Mouse (Mus musculus) ES-E14 (cell line): ENCODE measurements around the gene Shb.

Experiments
- HCFC1 ChIP-seq: IDR thresholded peaks from 2 replicates; pipeline ENCODE4 v1.6.1; 2012; ENCODE audit warnings: low read length, inconsistent platforms, borderline replicate concordance; ENCODE audit not compliant: insufficient read depth
- ZC3H11A ChIP-seq: IDR thresholded peaks from 2 replicates; pipeline ENCODE4 v1.6.1; 2012; ENCODE audit warnings: low read depth, mild to moderate bottlenecking, inconsistent platforms, low read length, borderline replicate concordance

DNA sequence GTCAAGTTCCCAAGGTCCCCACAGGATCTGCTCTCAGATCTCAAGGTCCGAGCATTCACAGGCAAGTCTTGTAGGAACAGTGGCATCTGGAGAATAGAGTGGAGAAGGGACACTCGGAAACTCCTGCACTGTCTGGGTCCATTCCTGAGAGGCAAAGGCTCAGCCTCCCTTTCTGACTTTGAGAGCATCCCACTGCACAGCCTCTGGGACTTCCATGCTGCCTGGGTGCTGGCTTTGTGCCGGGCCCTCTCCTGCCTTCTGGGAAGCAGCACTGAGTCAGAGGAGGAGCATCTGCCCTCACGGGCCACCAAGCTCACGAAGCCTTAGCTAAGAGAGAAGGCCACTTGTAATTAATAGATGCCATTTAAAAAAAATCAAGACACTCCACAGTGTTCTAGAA lies 37.3 kb upstream of the Shb start:
- TF ChIP-seq HCFC1: no peak
- no peak for TF ChIP-seq ZC3H11A
